Mouse (Mus musculus): ENCODE measurements around the gene Cep295. TPM values are rescaled to one million over a fixed set of nuclear protein-coding genes. Genes with fewer than 3 reads are reported as not detected.
A peak's percentile ranks its signal among the peaks of the same experiment; 100 is the strongest.

Cep295 gene
- 10 to 100 TPM; 23.1 to 24.6 TPM for total RNA-seq (2021)
- long read RNA-seq, experiment 1, full-length matches to known transcripts, result 1 of 3 reads
- long read RNA-seq, experiment 1, partial matches to known transcripts, result 1 of 3 reads
- long read RNA-seq, experiment 1, other reads (novel, unspliced or antisense), result 1 of 3 reads
- long read RNA-seq, experiment 2, partial matches to known transcripts, result 2 of 4 reads
- long read RNA-seq, experiment 2, other reads (novel, unspliced or antisense), result 2 of 4 reads

DNA sequence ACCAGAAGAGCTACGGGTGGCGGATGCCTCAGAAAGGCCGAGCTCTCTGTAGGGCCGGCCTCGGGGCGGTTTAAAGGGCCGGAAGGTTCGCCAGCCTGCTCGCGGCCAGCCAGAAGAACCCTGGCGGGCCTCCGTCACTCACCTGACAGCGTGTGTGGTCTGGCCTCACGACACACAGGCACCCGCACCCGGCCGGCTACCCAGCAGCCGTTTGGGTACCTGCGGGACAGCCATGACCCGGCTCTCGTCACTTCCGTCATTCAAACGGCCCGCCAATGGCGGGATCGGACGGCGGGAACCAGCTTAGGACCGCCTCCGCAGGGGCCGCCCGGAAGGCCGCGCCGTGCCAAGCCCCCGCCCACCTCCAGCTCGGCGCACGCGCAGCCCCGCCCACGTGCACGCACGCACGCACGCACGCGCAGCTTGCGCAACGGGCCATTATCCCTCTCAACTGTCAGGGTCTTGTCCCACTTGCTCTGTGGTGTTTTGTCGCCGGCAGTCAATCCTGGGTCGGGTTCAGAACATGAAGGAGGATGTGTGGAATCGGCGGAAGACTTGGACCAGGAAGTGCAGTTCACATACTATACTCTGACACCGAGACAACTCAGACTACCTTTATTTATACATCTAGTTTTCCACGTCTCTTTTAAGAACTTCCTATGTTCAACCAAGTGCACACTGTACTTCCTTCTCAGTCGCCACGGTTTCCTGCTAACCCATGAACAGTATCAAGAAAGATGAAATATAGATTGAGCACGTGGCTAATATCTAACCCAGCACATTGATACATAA, at the start of gene Cep295:
TSS of gene Cep295 (minus strand) at position 305 of the 792 bp plus-strand sequence.
- peak; percentile 94 to 97 for DNase-seq (ENCODE audit: low spot score in 2 of 2)
- H3K4me3 ChIP-seq, result peak within 1 kb of the TSS; percentile 78
- TF ChIP-seq CTCF (conservative IDR thresholded peaks at IDR 0.05), result no peak
- peak within 1 kb of the TSS; percentile 89 for H3K27ac ChIP-seq

DNA sequence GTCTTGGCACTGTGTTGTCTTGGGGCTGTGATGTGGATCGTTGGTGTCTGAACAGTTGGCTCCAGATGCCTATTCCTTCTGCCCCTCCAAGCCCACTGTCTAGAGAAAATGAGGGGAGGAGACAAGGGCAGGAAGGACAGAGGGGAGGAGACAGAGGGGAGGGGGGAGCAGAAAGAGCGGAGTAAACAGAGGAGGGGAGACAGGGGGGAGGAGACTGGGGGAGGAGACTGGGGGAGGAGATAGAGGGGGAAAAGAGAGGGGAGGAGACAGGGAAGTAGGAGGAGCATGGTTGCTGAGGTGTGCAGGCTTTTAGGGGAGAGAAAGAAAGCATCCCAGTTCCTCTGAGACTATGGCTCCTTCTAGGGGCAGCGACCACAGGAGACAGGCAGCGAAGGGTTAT, 40.0 kb upstream of the Cep295 start:
- no peak for DNase-seq (ENCODE audit: low spot score in 2 of 2)
- no peak overlapping the region for H3K27ac ChIP-seq
- H3K4me3 ChIP-seq, result no peak overlapping the region
- TF ChIP-seq CTCF (conservative IDR thresholded peaks at IDR 0.05), result no peak

DNA sequence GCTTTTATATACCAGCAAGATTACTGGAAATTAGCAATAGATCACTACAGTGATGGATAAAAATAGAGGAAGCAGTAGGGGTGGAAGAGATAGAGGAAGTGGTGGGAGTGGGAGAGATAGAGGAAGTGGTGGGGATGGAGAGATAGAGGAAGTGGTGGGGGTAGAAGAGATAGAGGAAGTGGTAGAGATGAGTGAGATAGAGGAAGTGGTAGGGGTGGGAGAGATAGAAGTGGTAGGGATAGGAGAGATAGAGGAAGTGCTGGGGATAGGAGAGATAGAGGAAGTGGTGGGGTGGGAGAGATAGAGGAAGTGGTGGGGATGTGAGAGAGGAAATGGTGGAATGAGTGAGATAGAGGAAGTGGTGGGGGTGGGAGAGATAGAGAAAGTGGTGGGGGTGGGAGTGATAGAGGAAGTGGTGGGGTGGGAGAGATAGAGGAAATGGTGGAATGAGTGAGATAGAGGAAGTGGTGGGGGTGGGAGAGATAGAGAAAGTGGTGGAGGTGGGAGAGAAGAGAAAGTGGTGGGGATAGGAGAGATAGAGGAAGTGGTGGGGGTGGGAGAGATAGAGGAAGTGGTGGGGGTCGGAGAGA, 37.9 kb upstream of the Cep295 start:
- H3K4me3 ChIP-seq, result no peak overlapping the region
- TF ChIP-seq CTCF (conservative IDR thresholded peaks at IDR 0.05), result no peak
- DNase-seq (ENCODE audit: low spot score in 2 of 2), result no peak
- no peak overlapping the region for H3K27ac ChIP-seq

DNA sequence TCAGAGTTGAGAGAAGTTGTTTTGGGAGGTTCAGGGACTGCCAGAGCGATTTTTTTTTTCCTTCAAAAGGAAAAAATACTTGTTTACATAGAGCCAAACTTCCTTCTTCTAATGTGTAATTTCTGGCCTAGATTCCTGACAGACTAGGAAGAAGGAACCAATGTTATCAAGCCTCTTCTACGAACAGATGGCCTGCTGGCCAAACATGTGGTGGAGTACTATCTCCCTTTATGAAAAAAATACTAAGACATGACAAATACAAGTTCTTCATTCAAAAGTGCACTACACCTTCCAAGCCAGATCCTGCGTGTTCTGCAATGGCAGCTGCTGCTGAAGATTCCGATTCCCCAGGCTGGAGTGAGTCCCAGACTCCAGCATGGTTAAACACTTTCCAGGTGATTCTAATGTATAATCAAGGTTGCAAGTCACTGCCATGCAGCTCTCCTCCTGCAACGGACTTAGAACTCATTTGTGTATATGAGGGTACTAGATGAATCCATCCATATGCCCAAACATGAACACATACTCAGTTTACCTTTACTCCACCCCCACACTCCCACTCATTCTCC, 29.6 kb upstream of the Cep295 start:
- Histone ChIP-seq H3K4me3 (no peak overlapping the region), H3K27ac (no peak overlapping the region)
- TF ChIP-seq CTCF (conservative IDR thresholded peaks at IDR 0.05), result no peak
- peak in 1 of 2 experiments; percentile 27 for DNase-seq (ENCODE audit: low spot score in 2 of 2)

DNA sequence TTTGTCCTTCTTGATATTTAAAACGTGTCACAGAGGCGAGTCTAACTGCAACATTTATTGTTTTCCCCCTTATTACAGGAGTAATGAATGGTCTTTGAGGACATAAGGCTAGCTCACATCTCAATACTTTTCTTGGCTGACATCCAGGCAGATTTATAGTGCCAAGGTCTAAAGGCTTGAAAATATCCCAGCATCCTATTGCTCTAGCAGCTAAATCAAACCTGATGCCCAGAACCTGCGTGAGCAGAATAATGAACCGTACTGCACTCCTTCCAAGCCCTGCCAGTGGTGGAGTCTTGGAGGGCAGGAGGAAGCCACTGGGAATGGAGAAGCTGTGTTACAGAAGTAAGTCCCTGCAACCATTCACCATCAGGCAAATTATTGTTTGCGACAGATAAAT, 26.7 kb upstream of the Cep295 start:
- DNase-seq (ENCODE audit: low spot score in 2 of 2), result no peak
- H3K4me3 ChIP-seq, result no peak overlapping the region

DNA sequence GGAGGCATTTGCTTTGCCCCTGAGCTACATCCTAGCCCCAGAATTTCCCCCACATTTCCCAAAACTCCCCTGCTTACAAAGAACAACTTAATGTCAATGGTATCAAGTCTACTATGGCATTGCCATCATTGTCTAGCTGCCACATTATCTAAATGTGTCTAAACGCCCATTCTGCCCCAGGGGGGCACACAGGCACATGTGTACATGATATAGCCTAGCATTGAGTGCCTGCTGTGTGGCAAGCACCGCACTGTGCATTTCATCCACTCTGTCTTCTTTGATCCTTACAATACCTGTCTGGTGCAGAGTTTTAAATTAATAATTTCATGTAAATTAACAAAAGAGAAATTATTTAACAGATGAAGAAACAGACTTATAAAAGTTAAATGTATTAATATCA, 8.7 kb upstream of the Cep295 start:
- no peak overlapping the region for H3K27ac ChIP-seq
- no peak for DNase-seq (ENCODE audit: low spot score in 2 of 2)
- no peak for TF ChIP-seq CTCF (conservative IDR thresholded peaks at IDR 0.05)
- H3K4me3 ChIP-seq, result no peak overlapping the region

More for the DNA sequence above, 26.7 kb upstream of the Cep295 start:
- H3K27ac ChIP-seq, result no peak overlapping the region
- TF ChIP-seq CTCF (conservative IDR thresholded peaks at IDR 0.05), result no peak

DNA sequence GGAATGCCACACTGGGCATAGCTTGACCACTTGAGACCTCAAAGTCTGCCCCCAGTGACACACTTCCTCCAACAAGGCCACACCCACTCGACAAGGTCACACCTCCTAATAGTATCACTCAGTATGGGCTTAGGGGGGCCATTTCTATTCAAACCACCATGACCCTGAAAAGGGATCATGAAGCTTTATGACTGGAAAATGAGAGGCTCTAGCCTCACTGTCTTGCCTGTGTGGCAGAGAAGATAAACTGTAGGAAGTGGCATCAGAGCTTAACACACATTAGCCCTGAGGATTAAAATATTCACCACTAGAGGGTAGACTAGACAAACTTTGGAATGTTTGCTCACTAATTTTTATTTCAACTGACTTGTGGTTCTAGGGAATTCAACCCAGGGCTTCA, 8.3 kb upstream of the Cep295 start:
- H3K27ac ChIP-seq, result no peak overlapping the region
- H3K4me3 ChIP-seq, result no peak overlapping the region
- peak in 1 of 2 experiments; percentile 29 for DNase-seq (ENCODE audit: low spot score in 2 of 2)
- peak; percentile 85 for TF ChIP-seq CTCF (conservative IDR thresholded peaks at IDR 0.05)

DNA sequence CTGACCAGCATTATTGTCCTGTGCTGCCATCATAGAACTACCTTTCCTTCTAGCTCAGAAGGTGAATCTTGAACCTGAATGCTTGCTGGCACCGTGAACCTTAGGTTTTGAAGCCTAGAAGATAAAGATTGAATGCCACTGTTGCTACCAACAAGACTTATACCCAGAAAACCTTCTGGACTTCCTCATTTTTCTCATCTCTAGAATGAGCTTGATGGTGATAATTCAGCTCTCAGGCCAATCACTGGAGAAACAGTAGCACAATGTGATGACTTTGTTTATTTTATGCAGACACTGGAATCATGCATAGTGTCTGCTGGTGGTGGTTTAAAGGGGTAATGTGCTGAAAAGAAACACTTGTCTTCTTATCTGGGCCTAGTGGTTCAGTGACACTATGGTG, 7.3 kb upstream of the Cep295 start:
- no peak for TF ChIP-seq CTCF (conservative IDR thresholded peaks at IDR 0.05)
- Histone ChIP-seq H3K4me3 (no peak overlapping the region), H3K27ac (no peak overlapping the region)
- DNase-seq (ENCODE audit: low spot score in 2 of 2), result no peak

DNA sequence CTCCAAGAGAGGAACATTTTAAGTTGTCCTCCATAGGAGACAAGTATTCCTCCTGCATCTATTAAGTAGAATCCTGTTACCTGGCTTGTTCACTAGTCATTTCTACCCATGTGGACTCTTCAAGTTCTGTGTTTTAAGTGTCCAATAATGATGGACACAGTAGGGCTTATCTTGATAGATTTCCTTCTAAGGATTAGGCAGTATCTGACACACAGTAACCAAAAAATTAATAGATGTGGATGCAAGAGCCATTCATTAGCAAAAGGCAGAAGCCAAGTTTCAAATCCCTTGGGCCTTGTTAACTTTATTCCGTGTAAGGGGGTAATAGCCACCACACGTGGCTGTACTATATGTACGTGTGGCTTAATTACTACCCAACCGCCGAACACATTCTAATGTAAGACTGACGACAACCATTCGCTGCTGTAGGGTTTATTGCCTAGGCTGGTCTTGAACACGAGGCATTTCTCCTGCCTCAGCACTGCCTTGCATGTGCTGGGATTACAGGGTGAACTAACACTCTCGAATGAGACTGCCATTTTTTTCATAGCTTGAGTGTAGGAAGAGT, 588 bp downstream of the Cep295 start:
- TF ChIP-seq CTCF (conservative IDR thresholded peaks at IDR 0.05), result no peak
- Histone ChIP-seq H3K27ac (peak overlapping the region; percentile 83), H3K4me3 (peak overlapping the region; percentile 78)
- DNase-seq (ENCODE audit: low spot score in 2 of 2), result no peak

DNA sequence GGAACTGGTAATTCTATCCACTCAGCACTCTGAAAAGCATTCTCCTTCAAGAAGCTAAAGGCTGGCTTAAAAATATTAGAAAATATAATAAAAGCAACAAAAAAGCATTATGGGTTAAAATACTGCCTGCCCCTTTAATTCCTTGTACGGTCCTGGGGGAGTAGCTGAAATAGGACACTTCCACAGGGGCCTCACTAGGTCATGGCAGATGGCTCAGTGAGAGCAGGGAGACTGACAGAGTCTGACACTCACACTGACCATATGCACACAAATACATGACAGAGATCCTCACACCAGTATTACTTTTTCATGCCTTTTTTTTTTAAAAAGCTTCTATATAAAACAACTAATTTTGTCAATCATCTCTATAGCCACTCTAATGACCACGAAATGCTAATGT, 7.7 kb downstream of the Cep295 start:
- no peak for TF ChIP-seq CTCF (conservative IDR thresholded peaks at IDR 0.05)
- no peak overlapping the region for H3K27ac ChIP-seq
- H3K4me3 ChIP-seq, result no peak overlapping the region
- no peak for DNase-seq (ENCODE audit: low spot score in 2 of 2)

DNA sequence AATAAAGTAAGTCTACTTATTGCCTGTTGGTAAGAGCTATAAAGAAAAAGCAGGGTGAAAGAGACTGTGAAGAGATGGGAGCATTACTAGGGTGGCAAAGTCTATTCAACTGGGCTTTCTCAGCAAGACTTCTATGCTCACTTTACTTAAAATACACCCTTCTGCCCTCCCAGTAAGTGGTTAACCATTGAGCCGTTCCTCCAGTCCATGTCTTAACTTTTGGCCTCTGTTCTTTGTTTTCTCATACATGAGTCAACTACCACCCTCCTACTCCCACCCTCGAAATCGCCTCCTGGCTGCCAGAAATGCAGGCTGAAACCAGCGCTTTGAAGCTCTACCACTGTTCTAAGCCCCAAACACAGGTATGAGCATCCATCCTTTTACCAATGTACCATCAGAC, 19.8 kb downstream of the Cep295 start:
- no peak for TF ChIP-seq CTCF (conservative IDR thresholded peaks at IDR 0.05)
- DNase-seq (ENCODE audit: low spot score in 2 of 2), result no peak
- Histone ChIP-seq H3K4me3 (no peak overlapping the region), H3K27ac (no peak overlapping the region)

DNA sequence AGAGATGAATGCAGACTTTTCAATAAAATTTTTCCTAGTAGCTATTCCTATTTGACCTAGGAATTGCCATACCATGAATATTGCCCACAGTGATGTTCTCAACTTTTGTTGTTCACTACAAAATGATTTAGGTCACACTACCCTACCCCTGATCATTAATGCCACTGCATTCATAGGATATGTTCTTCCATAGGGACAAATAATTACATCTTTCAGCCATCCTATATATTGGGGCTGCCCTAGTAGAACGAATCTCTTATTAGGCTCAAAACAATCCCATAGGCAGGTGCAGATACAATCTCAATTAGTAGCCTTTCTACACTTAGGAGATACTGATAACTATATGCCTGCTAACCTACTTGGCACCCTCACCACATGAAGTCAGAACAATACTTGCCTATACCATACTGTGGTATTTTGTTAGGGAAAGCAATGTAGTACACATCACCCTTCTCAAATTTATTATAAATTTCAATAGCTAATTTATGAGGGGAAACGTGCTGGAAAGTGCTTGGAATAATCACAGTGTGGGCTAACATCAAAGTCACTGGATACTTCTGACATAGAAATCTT, 39.3 kb downstream of the Cep295 start:
- TF ChIP-seq CTCF (conservative IDR thresholded peaks at IDR 0.05), result no peak
- no peak for DNase-seq (ENCODE audit: low spot score in 2 of 2)
- Histone ChIP-seq H3K27ac (no peak overlapping the region), H3K4me3 (no peak overlapping the region)

Measured in layer of hippocampus, adult 2 months (tissue).